Mouse (Mus musculus): ENCODE measurements around the gene Prkn. TPM values are rescaled to one million over a fixed set of nuclear protein-coding genes. Genes with fewer than 3 reads are reported as not detected.

Prkn gene
- polyA plus RNA-seq, 1 experiment: 16.7 TPM

- Histone ChIP-seq H3K27me3 (ENCODE audit: control insufficient read depth, insufficient read depth, low read length) (no peaks in the 10 kb centered on the region), H3K4me3 (replicated peaks; ENCODE audit: insufficient read depth, low read depth, low read length) (no peak overlapping the region), H3K27ac (ENCODE audit: insufficient read depth, low read length) (no peak overlapping the region), H3K4me1 (ENCODE audit: control insufficient read depth, insufficient read depth, low read length) (no peaks in the 10 kb centered on the region)
- TF ChIP-seq CTCF (IDR thresholded peaks at IDR 0.05; ENCODE audit: borderline replicate concordance, insufficient read depth, low read depth, low read length) (no peak), POLR2A (IDR thresholded peaks at IDR 0.05; ENCODE audit: borderline replicate concordance, insufficient read depth, low read length) (no peak)
- WGBS: 88% methylated on average over 2 of the region's 2 CpGs
- DNase-seq: no peak
Observed at GRCm38 (mm10) chr17:11728294-11728693, 888.1 kb downstream of the Prkn start.

GRCm38 (mm10) chr17:11730656-11731594 lies 890.7 kb downstream of the Prkn start:
- TF ChIP-seq CTCF (IDR thresholded peaks at IDR 0.05; ENCODE audit: borderline replicate concordance, insufficient read depth, low read depth, low read length): no peak
- TF ChIP-seq POLR2A (IDR thresholded peaks at IDR 0.05; ENCODE audit: borderline replicate concordance, insufficient read depth, low read length): no peak
- no peaks in the 10 kb centered on the region for H3K4me1 ChIP-seq (ENCODE audit: control insufficient read depth, insufficient read depth, low read length)
- no peak overlapping the region for H3K4me3 ChIP-seq (replicated peaks; ENCODE audit: insufficient read depth, low read depth, low read length)
- DNase-seq: no peak
- 54% methylated on average over 12 of the region's 12 CpGs for WGBS
- H3K27ac ChIP-seq (ENCODE audit: insufficient read depth, low read length): no peak overlapping the region
- no peaks in the 10 kb centered on the region for H3K27me3 ChIP-seq (ENCODE audit: control insufficient read depth, insufficient read depth, low read length)

- 75% methylated on average over 12 of the region's 12 CpGs for WGBS
- no peak for TF ChIP-seq POLR2A (IDR thresholded peaks at IDR 0.05; ENCODE audit: borderline replicate concordance, insufficient read depth, low read length)
- no peak for TF ChIP-seq CTCF (IDR thresholded peaks at IDR 0.05; ENCODE audit: borderline replicate concordance, insufficient read depth, low read depth, low read length)
Observed at GRCm38 (mm10) chr17:11735158-11735877, 895.1 kb downstream of the Prkn start.

GRCm38 (mm10) chr17:11736531-11736930 lies 896.3 kb downstream of the Prkn start:
- Histone ChIP-seq H3K27me3 (ENCODE audit: control insufficient read depth, insufficient read depth, low read length) (no peaks in the 10 kb centered on the region), H3K27ac (ENCODE audit: insufficient read depth, low read length) (no peak overlapping the region), H3K4me3 (replicated peaks; ENCODE audit: insufficient read depth, low read depth, low read length) (no peak overlapping the region), H3K4me1 (ENCODE audit: control insufficient read depth, insufficient read depth, low read length) (no peaks in the 10 kb centered on the region)
- 74% methylated on average over 3 of the region's 3 CpGs for WGBS
- no peak for TF ChIP-seq CTCF (IDR thresholded peaks at IDR 0.05; ENCODE audit: borderline replicate concordance, insufficient read depth, low read depth, low read length)
- no peak for TF ChIP-seq POLR2A (IDR thresholded peaks at IDR 0.05; ENCODE audit: borderline replicate concordance, insufficient read depth, low read length)
- DNase-seq: no peak

More at GRCm38 (mm10) chr17:11735158-11735877, 895.1 kb downstream of the Prkn start:
- H3K27me3 ChIP-seq (ENCODE audit: control insufficient read depth, insufficient read depth, low read length): no peaks in the 10 kb centered on the region
- no peak overlapping the region for H3K4me3 ChIP-seq (replicated peaks; ENCODE audit: insufficient read depth, low read depth, low read length)
- H3K4me1 ChIP-seq (ENCODE audit: control insufficient read depth, insufficient read depth, low read length): no peaks in the 10 kb centered on the region
- no peak overlapping the region for H3K27ac ChIP-seq (ENCODE audit: insufficient read depth, low read length)
- no peak for DNase-seq

GRCm38 (mm10) chr17:11737905-11738304 lies 897.7 kb downstream of the Prkn start:
- Histone ChIP-seq H3K27ac (ENCODE audit: insufficient read depth, low read length) (no peak overlapping the region), H3K4me3 (replicated peaks; ENCODE audit: insufficient read depth, low read depth, low read length) (no peak overlapping the region), H3K4me1 (ENCODE audit: control insufficient read depth, insufficient read depth, low read length) (no peaks in the 10 kb centered on the region), H3K27me3 (ENCODE audit: control insufficient read depth, insufficient read depth, low read length) (no peaks in the 10 kb centered on the region)
- no peak for DNase-seq
- WGBS: 96% methylated on average over 10 of the region's 10 CpGs
- TF ChIP-seq CTCF (IDR thresholded peaks at IDR 0.05; ENCODE audit: borderline replicate concordance, insufficient read depth, low read depth, low read length) (no peak), POLR2A (IDR thresholded peaks at IDR 0.05; ENCODE audit: borderline replicate concordance, insufficient read depth, low read length) (no peak)

GRCm38 (mm10) chr17:11740716-11741115 lies 900.5 kb downstream of the Prkn start:
- Histone ChIP-seq H3K4me3 (replicated peaks; ENCODE audit: insufficient read depth, low read depth, low read length) (no peak overlapping the region), H3K4me1 (ENCODE audit: control insufficient read depth, insufficient read depth, low read length) (no peaks in the 10 kb centered on the region), H3K27ac (ENCODE audit: insufficient read depth, low read length) (no peak overlapping the region), H3K27me3 (ENCODE audit: control insufficient read depth, insufficient read depth, low read length) (no peaks in the 10 kb centered on the region)
- TF ChIP-seq POLR2A (IDR thresholded peaks at IDR 0.05; ENCODE audit: borderline replicate concordance, insufficient read depth, low read length): no peak
- no peak for TF ChIP-seq CTCF (IDR thresholded peaks at IDR 0.05; ENCODE audit: borderline replicate concordance, insufficient read depth, low read depth, low read length)
- no peak for DNase-seq

GRCm38 (mm10) chr17:11741161-11741560 lies 901.0 kb downstream of the Prkn start:
- H3K27me3 ChIP-seq (ENCODE audit: control insufficient read depth, insufficient read depth, low read length): no peaks in the 10 kb centered on the region
- H3K4me1 ChIP-seq (ENCODE audit: control insufficient read depth, insufficient read depth, low read length): no peaks in the 10 kb centered on the region
- H3K27ac ChIP-seq (ENCODE audit: insufficient read depth, low read length): no peak overlapping the region
- H3K4me3 ChIP-seq (replicated peaks; ENCODE audit: insufficient read depth, low read depth, low read length): no peak overlapping the region
- DNase-seq: no peak
- TF ChIP-seq CTCF (IDR thresholded peaks at IDR 0.05; ENCODE audit: borderline replicate concordance, insufficient read depth, low read depth, low read length) (no peak), POLR2A (IDR thresholded peaks at IDR 0.05; ENCODE audit: borderline replicate concordance, insufficient read depth, low read length) (no peak)
- 56% methylated on average over 5 of the region's 5 CpGs for WGBS

Data from cerebellum, adult 2 months (tissue).